Mouse (Mus musculus): Measurements from ENCODE around the gene Thap8.

Thap8 gene

GRCm38 (mm10) chr7:30336384-30336783 is 56.5 kb downstream of the Thap8 start:
- Histone ChIP-seq H3K36me3 (ENCODE audit: control insufficient read depth, insufficient read depth, low read length, poor library complexity, severe bottlenecking) (no peaks in the 10 kb centered on the region), H3K27me3 (ENCODE audit: control insufficient read depth, insufficient read depth, low read length, poor library complexity, severe bottlenecking) (no peaks in the 10 kb centered on the region)
- peak; percentile 73 for DNase-seq (ENCODE audit: low read depth, low spot score)

- H3K27me3 ChIP-seq (ENCODE audit: control insufficient read depth, insufficient read depth, low read length, poor library complexity, severe bottlenecking): no peaks in the 10 kb centered on the region
Observed at GRCm38 (mm10) chr7:30339432-30340109, 59.7 kb downstream of the Thap8 start.

More at GRCm38 (mm10) chr7:30339432-30340109, 59.7 kb downstream of the Thap8 start:
- H3K36me3 ChIP-seq (ENCODE audit: control insufficient read depth, insufficient read depth, low read length, poor library complexity, severe bottlenecking): no peaks in the 10 kb centered on the region
- no peak for DNase-seq (ENCODE audit: low read depth, low spot score)

Data from splenic B cell, adult 2 months (primary cell).